Comparison of ENCODE assay signal across 8 mouse cellular contexts in the genomic region with DNA sequence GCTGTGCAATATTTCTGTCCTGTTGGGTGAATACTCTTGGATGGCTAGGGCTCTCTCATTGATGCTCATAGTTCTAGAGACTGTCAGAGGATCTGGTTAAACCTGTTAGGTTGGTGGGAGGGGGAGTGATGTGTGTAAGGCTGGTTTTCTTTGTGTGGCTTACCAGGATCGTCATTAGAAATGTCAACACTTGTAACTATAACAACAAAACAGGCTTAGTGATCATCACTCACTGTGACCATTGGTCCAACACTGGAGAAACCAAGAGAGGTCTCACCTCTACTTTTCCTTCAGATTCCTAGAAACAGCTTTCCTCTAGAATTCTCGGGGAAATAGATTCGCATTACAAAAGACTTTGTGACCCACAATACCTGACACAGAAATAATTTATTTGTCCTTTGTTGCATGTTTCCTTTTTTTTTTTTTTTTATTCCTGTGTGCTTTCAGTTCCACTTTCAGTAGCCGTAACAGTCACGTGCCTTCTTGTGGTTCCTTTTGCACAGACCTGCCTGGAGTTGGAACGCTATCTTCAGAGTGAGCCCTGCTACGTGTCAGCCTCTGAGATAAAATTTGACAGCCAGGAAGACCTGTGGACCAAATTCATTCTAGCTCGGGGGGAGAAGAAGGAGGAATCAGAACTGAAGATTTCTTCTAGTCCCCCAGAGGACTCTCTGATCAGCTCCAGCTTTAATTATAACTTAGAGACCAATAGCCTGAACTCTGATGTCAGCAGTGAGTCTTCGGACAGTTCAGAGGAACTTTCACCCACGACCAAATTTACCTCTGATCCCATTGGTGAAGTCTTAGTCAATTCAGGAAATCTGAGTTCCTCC. TPM values are rescaled to one million over a fixed set of nuclear protein-coding genes. Genes with fewer than 3 reads are reported as not detected.
DNase-seq lines count a peak whose midpoint lies in the region; ATAC-seq lines count a peak whose summit lies in the region.

No protein-coding gene starts in this region.

- ATAC-seq in neural tube, embryonic 11.5 days (ENCODE audit: insufficient read depth, low FRiP score, low TSS enrichment), result no peak
- ATAC-seq in common myeloid progenitor, adult 5-6 weeks (replicated peaks; ENCODE audit: low read depth, poor library complexity, severe bottlenecking), result peak; percentile 34
- no peak for ATAC-seq in lung, embryonic 16.5 days (ENCODE audit: low read depth)
- no peak for ATAC-seq in stomach, embryonic 14.5 days (ENCODE audit: insufficient number of reproducible peaks, insufficient read depth, low FRiP score, low read depth)

- peaks cover 9% of the 10 kb centered on the region; the same call in 1 of the 2 replicates for H3K36me3 ChIP-seq in neural tube, embryonic 11.5 days (ENCODE audit: control insufficient read depth, insufficient read depth, low read length)
- H3K36me3 ChIP-seq in lung, embryonic 16.5 days (ENCODE audit: control insufficient read depth, insufficient read depth, low read length), result peaks cover 28% of the 10 kb centered on the region
- H3K36me3 ChIP-seq in stomach, embryonic 14.5 days (ENCODE audit: control insufficient read depth, insufficient read depth, low read length), result peaks cover 37% of the 10 kb centered on the region

- no peaks in the 10 kb centered on the region for H3K9me3 ChIP-seq in neural tube, embryonic 11.5 days (ENCODE audit: control insufficient read depth, low read length)
- no peaks in the 10 kb centered on the region for H3K9me3 ChIP-seq in lung, embryonic 16.5 days (ENCODE audit: control insufficient read depth, low read length)
- H3K9me3 ChIP-seq in stomach, embryonic 14.5 days (ENCODE audit: control insufficient read depth, low read depth, low read length), result no peaks in the 10 kb centered on the region

- H3K27me3 ChIP-seq in neural tube, embryonic 11.5 days (ENCODE audit: control insufficient read depth, insufficient read depth, low read length), result no peaks in the 10 kb centered on the region
- no peaks in the 10 kb centered on the region for H3K27me3 ChIP-seq in lung, embryonic 16.5 days (ENCODE audit: control insufficient read depth, insufficient read depth, low read depth, low read length)
- no peaks in the 10 kb centered on the region for H3K27me3 ChIP-seq in stomach, embryonic 14.5 days (ENCODE audit: control insufficient read depth, insufficient read depth, low read length)

- DNase-seq in neural tube, embryonic 11.5 days (ENCODE audit: low spot score), result no peak
- DNase-seq in neural tube, embryonic 10.5 days (ENCODE audit: extremely low spot score, low spot score), result no peak
- peak; percentile 52 to 63 for DNase-seq in heart, postnatal 10 days
- no peak for DNase-seq in cerebellum, adult 9-11 months
- no peak for DNase-seq in kidney, adult 18-20 months

- intact Hi-C loops in heart, postnatal 10 days (cut with DNase I), result loop anchor here (5.0 kb wide), 4 partner anchors 422 to 1197 kb away; no protein-coding TSS in a partner anchor

- H3K9ac ChIP-seq in neural tube, embryonic 11.5 days (ENCODE audit: low read length), result peak overlapping the region; percentile 47; the same call in 1 of the 2 replicates
- H3K9ac ChIP-seq in lung, embryonic 16.5 days (ENCODE audit: low read length), result peak overlapping the region; percentile 50; the same call in 1 of the 2 replicates
- H3K9ac ChIP-seq in stomach, embryonic 14.5 days (replicated peaks; ENCODE audit: low read depth, low read length), result no peak overlapping the region

- H3K4me1 ChIP-seq in neural tube, embryonic 11.5 days (ENCODE audit: control insufficient read depth, insufficient read depth, low read length), result 0 out of 2 replicates have a peak, but pooled peaks cover 10% of the 10 kb centered on the region
- peaks cover 27% of the 10 kb centered on the region for H3K4me1 ChIP-seq in lung, embryonic 16.5 days (replicated peaks; ENCODE audit: control insufficient read depth, insufficient read depth, low read length)
- peaks cover 21% of the 10 kb centered on the region for H3K4me1 ChIP-seq in stomach, embryonic 14.5 days (ENCODE audit: control insufficient read depth, insufficient read depth, low read length)

- H3K27ac ChIP-seq in neural tube, embryonic 11.5 days (ENCODE audit: low read depth, low read length), result no peak overlapping the region
- H3K27ac ChIP-seq in lung, embryonic 16.5 days (ENCODE audit: low read length), result peak overlapping the region; percentile 55; the same call in 1 of the 2 replicates
- H3K27ac ChIP-seq in stomach, embryonic 14.5 days (ENCODE audit: low read length), result 0 out of 2 replicates have a peak overlapping the region, but pooled peaks have one; percentile 52

- 69% methylated on average over 10 of the region's 10 CpGs for WGBS in neural tube, embryonic 11.5 days
- 53% methylated on average over 10 of the region's 10 CpGs for WGBS in lung, embryonic 16.5 days
- 61% methylated on average over 10 of the region's 10 CpGs for WGBS in stomach, embryonic 14.5 days

- H3K4me2 ChIP-seq in neural tube, embryonic 11.5 days (ENCODE audit: low read depth), result peak overlapping the region; percentile 44
- peak overlapping the region; percentile 59 for H3K4me2 ChIP-seq in lung, embryonic 16.5 days (ENCODE audit: low read depth, low read length)
- peak overlapping the region; percentile 50 for H3K4me2 ChIP-seq in stomach, embryonic 14.5 days (replicated peaks; ENCODE audit: low read depth, low read length)

- peak overlapping the region; percentile 68 for H3K4me3 ChIP-seq in neural tube, embryonic 11.5 days (ENCODE audit: low read depth, low read length)
- peak overlapping the region; percentile 83 for H3K4me3 ChIP-seq in lung, embryonic 16.5 days (ENCODE audit: low read length)
- H3K4me3 ChIP-seq in stomach, embryonic 14.5 days (ENCODE audit: low read depth, low read length), result peak overlapping the region; percentile 82

RNA-seq across cellular contexts. Expression of a gene that starts 3.2 kb away (rescaled TPM):
- 55.7 and 57.9 TPM in 2 replicates for polyA plus RNA-seq in neural tube, embryonic 11.5 days (2014; fragmentation: Nextera tagmentation; extraction: Ambion mirVana)
- total RNA-seq in common myeloid progenitor, adult 5-6 weeks (2017), result 103 and 107 TPM in 2 replicates
- 10 to 100 TPM; 58.7 to 81.6 TPM for total RNA-seq in heart, postnatal 10 days (2021)
- 86.9 and 95.5 TPM in 2 replicates for polyA plus RNA-seq in lung, embryonic 16.5 days (2015; fragmentation: Nextera tagmentation; extraction: Ambion mirVana)
- 87.3 and 90.3 TPM in 2 replicates for polyA plus RNA-seq in stomach, embryonic 14.5 days (2014; fragmentation: Nextera tagmentation; extraction: Ambion mirVana)

Comparison
In these comparisons a context has a peak if more than half of its experiments do, and no peak if none do; other contexts are left out.
1. DNase-seq: peak in heart, postnatal 10 days (2 of 2); none in neural tube, embryonic 11.5 days (single experiment), neural tube, embryonic 10.5 days (single experiment), cerebellum, adult 9-11 months (single experiment) and kidney, adult 18-20 months (single experiment).
2. Peak in every context shown above with its lines, with median percentiles within 50 percentile points of each other: H3K4me2 ChIP-seq and H3K4me3 ChIP-seq.